Mouse (Mus musculus) liver, postnatal 0 days (tissue): Measurements from ENCODE around the gene Itgam.

Experiments used
- CTCF ChIP-seq: sonication (generic); IDR thresholded peaks from 2 replicates; pipeline ENCODE4 v1.5.1; 2016; ENCODE audit warnings: antibody characterized with exemption, low read depth
- EP300 ChIP-seq: IDR thresholded peaks from 2 replicates; pipeline ENCODE4 v1.6.1; 2016; ENCODE audit warnings: antibody characterized with exemption, low read depth, mild to moderate bottlenecking

DNA sequence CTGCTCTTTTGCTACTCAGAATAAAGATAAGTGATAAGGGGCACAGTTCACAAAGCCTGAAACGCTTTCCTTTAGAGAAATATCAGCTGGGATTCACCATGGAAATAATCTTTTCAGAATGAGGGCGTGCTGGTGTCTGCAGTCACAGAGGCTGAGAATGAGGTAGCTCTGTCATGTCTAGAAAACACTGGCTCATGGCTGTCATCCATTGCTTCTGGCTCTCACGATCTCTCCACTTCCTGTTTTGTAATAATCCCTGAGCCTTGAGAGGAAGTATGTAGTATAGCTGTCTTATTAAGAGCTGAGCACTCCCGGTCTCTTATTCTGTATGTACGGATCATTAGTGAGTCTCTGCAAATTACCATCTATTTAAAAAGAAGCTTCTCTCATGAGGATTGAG lies 3.1 kb downstream of the Itgam start:
- no peak for TF ChIP-seq EP300
- no peak for TF ChIP-seq CTCF
